Mouse (Mus musculus) cerebellum, adult 2 months (tissue): ENCODE data around the gene Tsc22d1.

ENCODE experiments used
- CTCF ChIP-seq: fragments of 200-500 bp; IDR thresholded peaks from 2 replicates; pipeline ENCODE4 v1.5.1; 2011; ENCODE audit warnings: low read depth, mild to moderate bottlenecking, control low read depth, low read length, moderate library complexity, borderline replicate concordance; ENCODE audit not compliant: insufficient read depth
- POLR2A ChIP-seq: fragments of 200-500 bp; IDR thresholded peaks from 2 replicates; pipeline ENCODE4 v1.6.1; 2011; ENCODE audit warnings: low read length, control low read depth, borderline replicate concordance; ENCODE audit not compliant: insufficient read depth

DNA sequence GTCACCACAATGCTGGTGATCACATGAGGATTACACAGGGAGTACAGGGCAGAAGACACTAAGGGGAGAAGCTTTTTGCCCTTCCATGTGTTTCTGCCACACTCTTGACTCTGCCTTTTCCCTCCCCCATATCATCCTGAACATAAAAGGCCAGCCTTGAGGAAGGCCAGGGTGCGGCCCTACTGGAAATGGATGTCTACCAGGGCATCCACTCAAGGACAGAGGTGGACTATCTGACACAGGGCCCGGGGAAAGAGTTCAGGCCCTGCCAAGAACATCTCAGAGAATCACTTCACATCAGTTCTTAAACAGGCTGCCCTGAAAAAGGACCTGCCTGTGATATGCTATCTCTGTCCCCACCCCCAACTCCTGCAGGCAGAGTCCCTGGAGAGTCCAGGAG, 126.6 kb downstream of the Tsc22d1 start:
- TF ChIP-seq CTCF: no peak
- TF ChIP-seq POLR2A: no peak
